Mouse (Mus musculus): ENCODE data around the gene Map7d3. TPM values are rescaled to one million over a fixed set of nuclear protein-coding genes. Genes with fewer than 3 reads are reported as not detected.

Map7d3 gene
- total RNA-seq (2015), result 9.0 and 9.9 TPM in 2 replicates
- total RNA-seq (2017), result 4.2 and 5.4 TPM in 2 replicates

DNA sequence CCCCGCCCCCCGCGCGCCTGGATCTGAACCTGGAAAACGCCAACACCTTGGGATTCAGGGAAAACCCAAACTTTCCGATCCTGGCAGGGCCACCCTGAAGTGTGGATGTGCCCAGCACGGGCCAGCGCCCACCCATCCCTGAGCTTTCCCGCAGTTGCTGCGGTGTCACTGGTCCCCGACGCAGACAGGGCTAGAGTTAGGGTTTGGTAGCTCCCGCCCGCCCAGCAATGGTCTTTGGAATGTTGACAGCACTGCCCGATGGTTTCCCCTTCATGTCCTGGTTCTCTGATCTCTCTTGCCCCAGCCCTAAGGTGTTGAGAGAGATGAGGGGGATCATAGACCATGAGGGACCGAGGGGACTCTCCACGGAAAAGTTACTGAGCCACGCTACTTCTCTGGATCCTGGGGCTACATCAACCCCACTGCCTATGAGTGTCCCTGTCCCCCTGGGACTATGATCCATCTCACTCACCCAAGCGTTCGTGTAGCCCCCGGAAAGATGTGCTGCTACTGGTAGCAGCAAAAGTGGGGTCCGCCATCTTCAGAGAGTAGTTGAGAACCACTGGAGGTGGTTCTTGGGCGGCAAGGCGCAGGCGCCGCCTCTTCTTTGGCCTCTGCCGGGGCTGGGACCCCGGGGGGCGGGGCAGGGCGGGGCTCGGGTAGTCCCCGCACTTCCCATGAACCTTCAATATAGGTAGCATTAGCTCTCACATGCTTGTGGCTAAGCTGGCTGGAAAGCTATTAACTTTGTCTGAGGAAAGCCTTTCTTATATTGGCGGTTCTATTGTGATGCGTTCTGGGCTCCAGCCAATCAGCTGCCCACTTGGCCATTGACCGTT lies at the start of gene Map7d3:
TSS of gene Map7d3 (minus strand) at position 562 of the 839 bp plus-strand sequence.
- peak; percentile 56 for ATAC-seq (ENCODE audit: poor library complexity, severe bottlenecking)

DNA sequence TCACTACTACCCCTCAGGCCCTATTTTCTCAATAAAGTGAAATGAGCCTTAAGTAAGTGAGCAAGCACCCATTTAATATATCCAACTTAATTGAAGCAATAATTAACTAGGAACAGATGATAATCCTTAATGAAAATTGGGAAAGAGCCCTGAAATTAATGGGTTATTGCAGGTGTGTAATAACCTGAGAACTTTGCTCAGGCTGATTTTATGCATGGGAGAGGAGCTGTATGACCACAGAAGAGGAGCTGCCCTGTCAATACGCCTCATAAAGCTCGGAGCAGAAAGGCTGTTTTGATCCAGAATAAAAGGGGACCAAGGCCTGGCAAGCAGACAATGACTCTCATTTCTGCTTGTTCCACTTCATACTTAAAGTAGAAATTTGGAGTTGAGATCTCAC lies 47.7 kb upstream of the Map7d3 start, which contains the start of gene Adgrg4:
TSS of gene Adgrg4 (plus strand) at position 301 of the 400 bp plus-strand sequence.
- ATAC-seq (ENCODE audit: poor library complexity, severe bottlenecking), result no peak

- no peak for ATAC-seq (ENCODE audit: poor library complexity, severe bottlenecking)
These were observed 19.1 kb upstream of the Map7d3 start for GRCm38 (mm10) chrX:56841255-56841654.

GRCm38 (mm10) chrX:56839369-56839768 lies 17.2 kb upstream of the Map7d3 start:
- no peak for ATAC-seq (ENCODE audit: poor library complexity, severe bottlenecking)

- ATAC-seq (ENCODE audit: poor library complexity, severe bottlenecking), result peak; percentile 66
These were observed 13.7 kb upstream of the Map7d3 start for GRCm38 (mm10) chrX:56835842-56836241.

GRCm38 (mm10) chrX:56827492-56827891 lies 5.4 kb upstream of the Map7d3 start:
- ATAC-seq (ENCODE audit: poor library complexity, severe bottlenecking), result peak; percentile 89

DNA sequence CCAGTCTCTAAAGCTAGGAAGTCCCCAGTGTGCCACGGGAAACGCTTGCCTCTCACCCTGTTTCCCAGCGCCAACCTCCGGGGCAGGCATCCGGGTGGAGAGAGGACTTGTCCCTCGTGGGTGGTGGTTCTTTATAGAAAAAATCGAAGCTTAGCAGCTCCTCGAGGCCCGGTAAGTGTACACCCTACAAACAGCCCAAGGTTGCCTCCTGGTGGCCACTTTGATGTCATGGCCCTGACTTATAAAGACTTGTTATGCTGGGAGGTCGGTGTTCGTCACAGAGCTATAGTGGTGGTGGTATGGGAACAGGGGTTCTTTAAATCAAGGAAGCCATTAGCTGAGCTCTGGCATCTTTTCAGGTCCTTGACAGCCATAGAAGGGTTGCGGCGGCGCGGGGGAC lies 30.9 kb downstream of the Map7d3 start:
- no peak for ATAC-seq (ENCODE audit: poor library complexity, severe bottlenecking)

DNA sequence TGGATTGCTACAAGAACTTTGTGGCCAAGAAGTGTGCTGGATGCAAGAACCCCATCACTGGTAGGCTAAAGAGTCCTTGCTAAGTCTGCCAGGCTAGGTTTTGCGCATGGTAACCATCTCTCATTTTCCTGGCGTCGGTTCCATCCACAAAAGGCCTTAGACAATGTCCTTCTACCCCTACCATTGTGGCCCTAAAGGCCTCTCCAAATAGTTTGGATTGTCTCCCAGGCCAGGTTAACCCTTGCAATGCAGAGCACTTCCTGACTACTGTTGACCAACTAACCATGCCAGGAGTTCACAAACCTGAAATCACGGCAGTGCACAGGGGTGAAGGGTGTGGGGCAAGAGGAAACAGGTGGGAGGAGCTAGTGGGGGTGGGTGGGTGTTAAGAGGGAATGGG lies 31.5 kb downstream of the Map7d3 start:
- no peak for ATAC-seq (ENCODE audit: poor library complexity, severe bottlenecking)

- no peak for ATAC-seq (ENCODE audit: poor library complexity, severe bottlenecking)
These were observed 34.6 kb downstream of the Map7d3 start for GRCm38 (mm10) chrX:56787486-56787885.

DNA sequence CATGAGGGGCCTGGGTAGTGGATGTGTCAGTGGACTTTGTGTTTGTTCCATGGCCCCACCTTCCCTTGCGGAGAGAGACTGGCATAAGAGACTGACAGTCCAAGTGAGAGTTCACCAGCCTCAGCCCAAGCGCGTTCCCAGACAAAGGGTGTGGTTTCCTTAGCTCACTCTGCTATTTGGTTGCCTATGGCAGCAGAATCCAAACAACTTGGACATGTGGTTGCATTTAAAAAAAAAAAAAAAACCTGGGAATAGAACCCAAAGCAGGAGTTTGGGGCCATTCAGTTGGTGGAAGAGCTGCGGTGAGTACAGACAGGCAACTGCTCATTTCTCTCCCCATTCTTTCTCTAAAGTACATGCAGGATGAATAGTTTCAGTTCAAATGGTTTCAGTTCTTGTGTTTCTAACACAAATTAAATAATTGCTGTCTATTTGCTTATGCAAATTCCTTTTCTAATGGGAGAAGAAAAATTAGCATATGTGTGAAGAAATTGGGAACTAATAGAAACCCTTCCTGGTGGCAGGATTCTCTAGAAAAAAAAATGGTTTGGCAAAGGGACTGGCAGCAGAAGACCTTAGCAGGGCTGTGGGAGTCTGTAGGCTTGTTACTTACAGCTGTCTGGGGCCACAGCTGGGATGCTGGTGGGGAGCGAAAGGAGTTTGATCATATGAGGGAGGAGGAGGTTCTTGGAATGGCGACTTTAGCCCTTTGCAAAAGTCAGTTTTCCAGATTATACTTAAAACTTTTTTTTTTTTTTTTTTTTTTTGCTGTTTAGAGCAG lies 35.7 kb downstream of the Map7d3 start:
- no peak for ATAC-seq (ENCODE audit: poor library complexity, severe bottlenecking)

- no peak for ATAC-seq (ENCODE audit: poor library complexity, severe bottlenecking)
These were observed 48.8 kb downstream of the Map7d3 start for GRCm38 (mm10) chrX:56773329-56773728.

- no peak for ATAC-seq (ENCODE audit: poor library complexity, severe bottlenecking)
These were observed 50.4 kb downstream of the Map7d3 start for GRCm38 (mm10) chrX:56771751-56772150.

- no peak for ATAC-seq (ENCODE audit: poor library complexity, severe bottlenecking)
These were observed 52.3 kb downstream of the Map7d3 start for GRCm38 (mm10) chrX:56769838-56770237.

GRCm38 (mm10) chrX:56760257-56760760 lies 61.8 kb downstream of the Map7d3 start:
- ATAC-seq (ENCODE audit: poor library complexity, severe bottlenecking), result no peak

GRCm38 (mm10) chrX:56756352-56756751 lies 65.8 kb downstream of the Map7d3 start:
- no peak for ATAC-seq (ENCODE audit: poor library complexity, severe bottlenecking)

DNA sequence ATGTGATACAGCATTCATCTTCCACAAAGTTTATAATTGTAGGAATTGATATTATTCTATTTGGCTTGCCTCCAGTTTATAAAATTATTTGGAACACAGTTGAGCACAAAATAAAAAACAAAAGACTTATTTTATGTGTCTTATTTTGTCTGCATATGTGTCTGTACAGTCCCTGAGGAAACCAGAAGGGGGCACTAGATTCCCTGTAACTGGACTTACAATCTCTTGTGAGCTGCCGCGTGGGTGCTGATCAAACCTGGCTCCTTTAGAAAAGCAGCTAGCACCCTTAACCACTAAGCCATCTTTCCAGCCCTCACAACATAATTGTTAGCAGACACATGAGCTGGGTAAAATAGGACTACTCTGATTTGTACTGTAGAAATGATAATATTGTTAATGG lies 66.5 kb downstream of the Map7d3 start:
- ATAC-seq (ENCODE audit: poor library complexity, severe bottlenecking), result no peak

GRCm38 (mm10) chrX:56753317-56754289 lies 68.5 kb downstream of the Map7d3 start:
- ATAC-seq (ENCODE audit: poor library complexity, severe bottlenecking), result no peak

DNA sequence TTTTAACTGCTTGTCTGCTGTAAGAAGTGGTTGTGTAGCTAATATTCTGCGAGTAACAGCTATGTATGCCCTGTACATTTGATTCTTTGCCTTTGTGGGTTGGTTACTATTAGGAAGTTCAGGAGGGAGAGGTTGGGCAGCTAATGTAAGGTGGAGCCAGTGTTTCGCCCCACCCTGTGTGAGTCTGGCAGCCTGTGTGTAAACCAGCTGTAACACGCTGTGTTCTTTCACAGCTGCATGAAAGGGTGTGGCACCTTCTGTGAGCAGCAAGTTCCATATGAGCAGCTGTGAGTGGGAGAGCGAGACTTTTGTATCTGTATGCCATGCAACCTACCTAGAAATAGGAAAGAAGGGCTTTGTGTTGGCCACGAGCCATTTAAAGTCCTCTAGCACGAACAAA lies 70.0 kb downstream of the Map7d3 start:
- no peak for ATAC-seq (ENCODE audit: poor library complexity, severe bottlenecking)

GRCm38 (mm10) chrX:56751536-56751935 lies 70.6 kb downstream of the Map7d3 start:
- no peak for ATAC-seq (ENCODE audit: poor library complexity, severe bottlenecking)
